Mouse (Mus musculus) 3T3-L1 (cell line): Measurements from ENCODE around the gene Chl1.

Experiments
- DNase-seq: peaks from one replicate; pipeline ENCODE4 v3.0.0-alpha.2; 2015; ENCODE audit warnings: low read depth, low spot score

Gene Chl1

DNA sequence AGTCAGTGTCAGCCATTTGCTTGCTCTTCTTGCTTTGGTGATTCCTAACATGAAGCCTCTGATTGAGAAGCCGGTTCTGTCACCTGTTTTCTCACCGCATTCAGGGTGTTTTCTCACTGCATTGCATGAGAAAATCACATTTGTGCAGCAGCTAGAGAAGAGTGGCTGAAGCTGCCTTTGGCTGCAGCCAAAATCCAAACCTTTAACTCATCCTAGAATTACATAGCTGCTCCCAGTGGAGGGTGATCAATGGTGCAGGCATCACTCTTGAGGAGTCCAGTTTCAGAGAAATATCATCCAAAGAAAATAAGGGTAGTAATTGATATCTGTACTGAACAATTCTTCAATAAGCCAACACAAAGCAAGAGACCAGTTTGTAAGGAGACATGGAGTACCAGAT lies 154.8 kb downstream of the Chl1 start:
- DNase-seq: no peak

DNA sequence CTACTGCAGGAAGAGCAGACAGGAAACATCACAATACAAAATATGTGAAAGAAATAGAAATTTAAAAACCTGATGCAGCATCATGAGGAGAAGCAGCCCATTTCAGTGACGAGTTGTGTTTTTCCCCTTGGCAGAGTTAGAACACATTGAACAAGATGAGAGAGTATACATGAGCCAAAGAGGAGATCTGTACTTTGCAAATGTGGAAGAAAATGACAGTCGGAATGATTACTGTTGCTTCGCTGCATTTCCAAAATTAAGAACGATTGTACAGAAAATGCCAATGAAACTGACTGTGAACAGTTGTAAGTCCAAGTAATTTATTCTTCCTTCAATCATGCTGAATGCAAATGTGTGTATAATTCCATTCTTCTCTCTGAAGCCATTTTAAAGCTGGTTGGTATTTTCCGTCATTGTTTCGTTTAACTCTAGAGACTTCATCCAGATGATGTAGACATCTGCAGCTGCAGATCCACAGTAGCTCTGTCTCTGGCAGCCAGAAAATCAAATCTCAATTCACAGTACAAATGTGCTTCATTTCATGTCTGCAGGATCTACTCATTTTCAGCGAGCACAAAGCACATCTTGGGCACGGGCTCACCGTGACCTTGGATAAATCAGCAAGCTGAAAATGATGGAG lies 155.4 kb downstream of the Chl1 start:
- no peak for DNase-seq

DNA sequence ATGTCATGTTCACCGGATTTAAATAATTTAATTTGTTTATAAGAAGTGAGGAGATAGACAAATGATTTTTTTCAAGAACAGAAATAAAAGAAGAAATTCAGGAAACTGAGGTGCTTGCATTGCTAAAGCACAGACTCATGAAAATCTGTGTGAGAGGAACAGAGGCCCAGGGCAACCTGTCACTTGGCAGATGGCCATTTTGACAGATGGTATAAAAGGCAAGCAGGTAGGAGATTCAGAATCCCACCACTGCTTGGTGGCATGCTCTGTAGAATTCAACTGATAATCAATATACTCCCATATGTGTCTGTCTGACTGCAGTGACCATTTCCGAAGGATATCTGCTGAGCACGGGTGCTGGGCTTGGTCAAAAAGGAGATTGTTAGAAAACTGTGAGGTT lies 162.7 kb downstream of the Chl1 start:
- DNase-seq: no peak

DNA sequence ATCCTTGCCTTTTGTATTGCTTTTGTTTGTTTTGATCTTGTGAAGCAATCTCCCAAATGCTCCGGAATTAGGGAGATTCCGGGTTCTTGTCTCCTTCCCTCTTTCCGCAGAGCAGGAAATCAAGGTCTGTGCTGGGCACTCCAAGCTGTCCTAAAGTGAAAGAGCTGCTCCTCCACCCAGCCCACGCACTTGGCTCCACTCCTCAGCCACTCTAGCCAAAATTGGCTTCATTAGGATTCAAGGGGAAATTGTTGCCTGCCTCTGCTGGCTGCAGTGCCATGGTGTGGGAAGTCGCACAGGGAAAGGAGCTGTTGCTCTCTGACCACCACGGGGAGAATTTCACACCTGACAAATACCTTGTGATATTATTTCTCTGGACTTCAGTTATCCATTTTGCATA lies 163.9 kb downstream of the Chl1 start:
- no peak for DNase-seq

DNA sequence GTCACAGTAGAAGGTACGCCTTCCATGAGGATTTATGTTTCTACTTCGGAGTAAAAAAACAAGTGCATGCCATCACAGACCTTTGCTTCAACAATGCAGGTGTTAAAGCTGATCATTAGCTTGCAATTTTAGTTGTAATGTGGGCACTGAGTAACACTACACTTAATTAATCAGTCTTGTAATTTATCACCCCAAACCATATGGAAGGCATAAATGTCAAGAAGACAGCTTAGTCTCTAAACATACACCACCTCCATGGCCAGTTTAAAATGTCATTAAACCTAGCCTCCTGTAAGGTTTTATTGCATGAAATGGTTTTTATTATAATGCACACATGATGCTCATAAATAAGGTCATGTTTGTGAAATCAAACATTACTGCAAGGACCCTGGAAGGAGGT lies 164.8 kb downstream of the Chl1 start:
- no peak for DNase-seq

DNA sequence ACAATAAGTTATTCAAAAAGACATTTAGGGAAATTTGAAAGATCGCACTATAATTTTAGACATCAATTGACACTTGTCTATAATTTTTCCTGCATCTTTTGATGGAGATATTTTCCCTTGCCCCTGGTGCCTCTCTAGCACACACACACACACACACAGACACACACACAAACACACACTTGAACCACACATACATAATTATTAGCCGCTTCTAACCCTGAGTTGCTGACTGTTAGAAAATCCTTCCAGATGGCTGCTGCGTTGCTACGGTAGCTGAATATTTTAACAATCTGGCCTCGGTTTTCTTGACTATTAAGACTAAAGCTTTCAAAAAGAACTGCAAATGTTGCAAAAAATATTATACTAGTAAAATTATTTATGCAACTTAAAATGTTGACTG lies 166.3 kb downstream of the Chl1 start:
- no peak for DNase-seq

DNA sequence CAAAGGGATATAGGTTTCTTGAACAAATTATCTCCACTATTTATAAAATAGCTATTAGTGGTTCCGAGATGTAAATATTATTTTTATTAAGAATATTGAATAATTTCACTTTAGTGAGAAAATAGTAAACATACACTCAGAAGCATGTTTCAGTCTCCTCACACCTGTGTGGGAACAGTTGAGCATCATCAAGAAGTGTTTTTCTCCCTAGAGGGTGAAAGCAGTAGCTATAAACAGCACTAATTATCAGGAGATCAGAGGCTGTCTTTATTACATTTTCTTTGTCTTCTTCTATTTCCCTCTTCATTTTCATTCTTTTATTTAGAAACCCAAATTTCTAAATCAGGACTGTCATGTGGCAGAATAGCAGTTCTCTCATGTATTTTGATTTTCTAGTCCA lies 166.7 kb downstream of the Chl1 start:
- no peak for DNase-seq

DNA sequence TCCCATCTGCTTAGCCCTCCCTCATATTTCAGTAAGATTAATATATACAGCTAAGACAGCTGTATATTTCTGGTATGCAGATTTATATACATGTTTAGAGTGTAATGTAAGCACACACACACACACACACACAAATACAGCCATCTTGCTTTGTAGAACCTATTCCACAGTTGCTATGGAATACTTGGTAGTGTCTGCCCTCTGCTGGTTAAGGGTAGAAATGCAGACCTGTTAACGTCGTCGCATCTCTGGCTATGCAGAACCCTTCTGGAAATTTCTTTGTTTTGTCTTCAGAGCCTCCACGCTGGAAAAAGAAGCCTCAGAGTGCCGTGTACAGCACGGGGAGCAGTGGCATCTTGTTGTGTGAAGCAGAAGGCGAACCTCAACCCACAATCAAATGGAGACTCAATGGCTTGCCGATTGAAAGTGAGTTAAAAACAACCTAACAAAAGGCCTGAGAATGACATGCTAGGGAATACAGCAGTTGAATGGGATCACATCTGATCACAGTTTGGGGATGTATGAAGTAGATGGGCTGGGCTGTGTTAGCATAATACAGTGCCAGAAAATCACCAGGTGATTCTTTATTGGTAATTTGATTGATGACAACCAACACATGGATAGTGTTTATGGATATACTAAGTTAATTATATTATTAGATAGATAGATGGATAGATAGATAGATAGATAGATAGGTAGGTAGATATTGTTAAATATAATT lies 172.6 kb downstream of the Chl1 start:
- DNase-seq: peak; percentile 78

DNA sequence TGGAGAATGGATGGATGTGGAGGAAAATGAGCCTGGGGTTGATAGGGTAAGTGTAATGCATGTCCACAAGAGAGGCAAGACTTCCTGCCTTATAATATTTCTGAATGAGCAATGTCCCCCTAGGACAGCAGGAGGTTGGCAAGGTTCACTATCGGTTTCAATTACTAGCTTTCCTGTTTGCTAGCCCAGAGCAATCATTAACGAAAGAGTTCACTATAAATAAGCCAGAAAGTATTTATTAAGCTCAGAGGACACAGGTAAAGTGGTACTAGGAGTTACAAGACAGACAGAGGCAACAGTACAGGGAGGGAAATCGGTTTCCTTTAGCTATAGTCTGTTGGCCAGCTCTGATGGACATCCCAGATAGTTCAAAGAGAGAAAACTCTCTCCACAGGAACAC lies 182.1 kb downstream of the Chl1 start:
- DNase-seq: no peak

DNA sequence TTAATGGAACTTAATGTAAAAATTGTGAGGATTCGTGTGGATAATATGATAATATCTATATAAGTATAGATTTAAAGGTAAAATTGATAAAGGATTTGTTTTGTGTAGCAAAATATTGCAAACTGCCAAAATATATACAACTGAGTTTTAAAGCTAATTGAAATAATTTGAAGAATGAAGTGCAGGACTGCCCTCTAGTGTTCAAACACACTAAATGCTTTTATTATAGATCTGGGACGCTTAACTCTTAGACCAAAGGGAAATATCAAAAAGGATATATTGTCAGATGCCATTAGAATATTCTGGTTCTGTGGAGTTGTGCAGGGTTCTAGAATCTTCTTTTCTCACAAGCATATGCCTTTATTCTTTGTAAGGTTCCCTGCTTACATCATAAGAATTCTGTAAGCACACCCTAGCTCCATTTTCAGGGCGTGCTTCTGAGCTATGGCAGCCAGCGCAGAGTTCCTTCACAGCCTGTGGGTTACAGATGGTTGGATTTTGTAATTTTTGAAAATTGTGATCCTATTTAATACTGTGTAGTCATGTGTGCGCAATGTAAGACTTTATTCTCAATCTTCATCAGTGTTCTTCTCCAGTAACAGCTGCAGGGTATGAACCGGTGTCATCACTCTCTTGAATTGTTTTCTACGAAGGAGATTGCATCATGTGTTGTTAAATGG lies 187.1 kb downstream of the Chl1 start:
- DNase-seq: peak; percentile 55

DNA sequence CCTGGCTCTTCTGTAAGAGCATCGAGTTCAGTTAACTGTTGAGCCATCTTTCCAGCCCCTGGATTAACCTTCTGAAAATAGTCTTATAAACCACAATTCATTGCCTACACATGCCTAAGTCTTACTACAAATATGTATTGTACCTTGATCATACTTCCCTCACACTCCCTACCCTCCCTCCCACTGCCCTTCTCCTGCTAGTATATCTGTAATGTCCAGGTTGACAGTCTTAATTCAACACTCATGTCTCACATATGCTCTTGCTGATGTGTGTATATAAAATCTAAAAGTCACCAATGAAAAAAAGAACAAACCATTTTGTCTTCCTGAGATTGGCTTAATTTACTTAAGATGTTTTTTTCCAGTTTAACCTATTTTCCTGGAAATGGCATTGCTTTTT lies 189.1 kb downstream of the Chl1 start:
- DNase-seq: no peak

DNA sequence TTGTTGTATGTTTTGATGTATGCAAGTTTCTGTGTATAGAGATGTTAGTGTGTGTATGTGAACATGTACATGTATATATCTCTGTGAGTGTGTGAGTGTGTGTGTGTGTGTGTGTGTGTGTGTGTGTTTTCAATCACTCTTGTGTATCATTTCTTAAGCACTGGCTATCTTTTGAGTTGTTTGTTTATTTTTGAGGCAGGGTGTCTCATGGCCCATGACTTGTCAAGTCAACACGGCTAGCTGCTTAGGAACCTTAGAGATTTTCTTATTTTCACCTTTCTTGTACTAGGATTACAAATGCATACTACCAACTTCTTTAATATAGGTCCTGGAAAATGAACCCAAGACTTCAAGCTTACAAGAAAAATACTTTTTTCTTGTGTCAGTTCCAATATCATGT lies 189.5 kb downstream of the Chl1 start:
- no peak for DNase-seq

DNA sequence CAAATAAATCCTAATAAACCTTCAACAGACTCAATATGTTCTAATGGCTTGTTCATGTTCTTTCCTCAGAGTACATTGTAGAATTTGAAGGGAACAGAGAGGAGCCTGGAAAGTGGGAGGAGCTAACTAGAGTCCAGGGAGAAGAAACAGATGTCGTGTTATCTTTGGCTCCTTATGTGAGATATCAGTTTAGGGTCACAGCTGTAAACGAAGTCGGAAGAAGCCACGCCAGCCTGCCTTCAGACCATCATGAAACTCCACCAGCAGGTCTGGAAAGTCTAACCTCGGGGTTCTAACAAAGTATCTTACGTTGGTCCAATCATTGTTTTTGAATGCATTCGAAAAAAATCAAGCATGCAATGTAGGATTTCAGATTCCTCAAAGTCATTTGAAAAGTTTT lies 189.9 kb downstream of the Chl1 start:
- no peak for DNase-seq

DNA sequence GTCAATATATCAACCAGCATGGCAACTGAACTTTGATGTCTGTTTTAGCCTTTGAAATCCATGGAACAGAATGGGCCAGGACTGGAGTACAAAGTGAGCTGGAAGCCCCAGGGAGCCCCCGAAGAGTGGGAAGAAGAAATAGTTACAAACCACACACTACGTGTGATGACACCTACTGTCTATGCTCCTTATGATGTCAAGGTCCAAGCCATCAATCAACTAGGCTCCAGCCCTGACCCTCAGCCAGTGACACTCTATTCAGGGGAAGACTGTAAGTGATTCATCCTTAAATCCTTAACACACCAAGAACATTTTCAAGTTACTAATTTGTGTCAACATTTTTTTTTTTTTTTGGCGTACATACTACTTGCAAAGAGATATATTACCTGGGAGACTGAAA lies 196.0 kb downstream of the Chl1 start:
- no peak for DNase-seq

DNA sequence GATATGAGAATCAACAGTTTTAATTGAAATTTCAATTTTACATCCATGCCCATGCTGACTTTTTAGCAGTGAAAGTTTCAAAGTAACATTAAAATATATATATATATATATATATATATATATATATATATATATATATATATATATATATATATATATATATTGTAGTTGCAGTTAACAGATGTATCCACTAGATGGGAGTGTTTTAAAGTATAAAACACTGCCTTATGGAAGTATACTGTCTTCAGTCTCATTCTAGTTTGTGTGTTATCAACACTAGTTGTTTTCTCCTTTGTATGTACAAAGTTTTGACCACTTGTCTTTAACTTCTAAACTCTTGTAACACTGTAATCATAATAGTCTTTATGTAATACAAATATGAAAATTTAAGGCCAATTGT lies 228.9 kb downstream of the Chl1 start:
- peak; percentile 24 for DNase-seq

DNA sequence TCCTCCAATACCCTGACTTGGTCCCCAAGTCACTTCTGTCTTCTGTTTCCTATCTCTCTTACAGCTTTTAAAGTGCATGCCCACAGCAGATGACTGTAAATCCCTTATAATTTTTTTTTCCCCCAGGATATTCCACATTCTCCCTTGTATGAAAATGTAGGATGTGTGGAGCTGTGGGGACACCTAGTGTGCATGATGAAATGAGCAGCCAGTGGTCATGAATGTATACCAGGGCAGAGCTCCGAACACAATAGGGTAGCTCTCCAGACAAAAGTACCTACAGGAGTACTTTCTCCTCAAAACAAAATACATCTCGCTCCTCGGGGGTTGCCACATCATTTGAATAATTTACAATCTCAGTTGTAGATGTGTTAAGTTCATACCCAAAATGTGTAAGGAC lies 232.4 kb downstream of the Chl1 start:
- no peak for DNase-seq

DNA sequence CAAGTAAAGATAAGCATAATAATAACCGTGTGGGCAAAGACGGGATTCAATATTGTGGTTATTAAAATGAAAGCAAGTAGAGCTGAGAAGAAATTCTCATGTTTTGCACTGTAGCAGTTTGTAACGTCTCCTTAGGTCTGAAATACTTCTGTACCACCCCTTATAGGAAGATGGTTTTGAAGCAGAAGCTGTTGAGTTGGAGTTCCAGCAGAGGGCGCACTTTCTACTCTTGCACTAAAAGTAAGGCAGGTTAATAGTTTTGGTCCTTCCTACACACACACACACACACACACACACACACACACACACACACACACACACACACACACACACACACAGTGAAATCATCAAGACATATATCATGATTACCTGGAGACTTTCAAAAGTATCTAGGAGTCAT lies 235.7 kb downstream of the Chl1 start:
- peak; percentile 34 for DNase-seq

DNA sequence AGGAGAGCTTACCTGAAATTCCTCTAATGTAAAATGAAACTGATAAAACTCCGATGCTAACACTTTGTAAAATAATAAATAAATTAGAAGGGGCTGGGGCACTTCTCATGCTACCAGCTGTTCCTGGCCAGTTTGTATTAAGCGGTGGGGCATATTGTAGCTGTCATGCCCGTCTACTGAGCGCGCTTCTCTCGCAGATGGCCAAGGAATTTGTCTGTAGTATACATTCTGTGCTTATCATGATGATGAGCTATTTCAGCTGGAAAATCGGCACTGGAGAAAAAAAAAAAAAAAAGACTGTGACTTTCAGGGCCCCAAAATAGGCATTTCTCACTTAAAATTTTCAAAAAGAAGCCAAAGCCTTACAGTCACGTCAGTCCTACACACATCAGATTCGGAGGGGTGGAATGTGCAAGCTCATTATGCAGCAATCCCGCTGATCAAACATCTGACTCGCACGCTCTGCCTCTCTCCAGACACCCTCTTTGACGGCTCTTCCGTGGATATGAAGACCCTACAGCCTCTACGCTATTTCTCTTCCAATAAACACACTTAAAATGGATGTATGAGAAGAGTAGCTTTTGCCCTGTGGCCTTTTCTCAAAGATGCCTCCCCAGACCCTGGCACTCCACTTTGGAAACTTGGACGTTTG lies 238.9 kb downstream of the Chl1 start:
- DNase-seq: no peak

DNA sequence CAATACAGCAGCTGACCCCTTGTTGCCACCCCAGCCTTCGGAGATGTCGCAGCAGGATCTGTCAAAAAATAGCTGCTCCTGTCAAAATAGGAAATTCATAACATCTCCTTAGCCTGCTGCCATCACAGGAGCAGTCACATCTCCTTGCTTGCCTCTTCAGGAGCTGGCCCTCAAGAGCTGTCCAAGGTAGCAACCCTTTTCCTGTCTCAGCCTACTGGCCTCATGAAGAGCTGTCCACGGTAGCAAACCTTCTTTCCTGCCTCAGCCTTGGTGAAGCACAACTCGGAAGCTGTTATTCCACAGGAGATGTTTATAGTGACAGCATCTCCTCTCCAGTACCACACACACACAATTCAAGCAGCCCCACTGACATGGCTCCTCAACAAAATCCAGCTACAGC lies 243.5 kb downstream of the Chl1 start:
- peak; percentile 27 for DNase-seq

DNA sequence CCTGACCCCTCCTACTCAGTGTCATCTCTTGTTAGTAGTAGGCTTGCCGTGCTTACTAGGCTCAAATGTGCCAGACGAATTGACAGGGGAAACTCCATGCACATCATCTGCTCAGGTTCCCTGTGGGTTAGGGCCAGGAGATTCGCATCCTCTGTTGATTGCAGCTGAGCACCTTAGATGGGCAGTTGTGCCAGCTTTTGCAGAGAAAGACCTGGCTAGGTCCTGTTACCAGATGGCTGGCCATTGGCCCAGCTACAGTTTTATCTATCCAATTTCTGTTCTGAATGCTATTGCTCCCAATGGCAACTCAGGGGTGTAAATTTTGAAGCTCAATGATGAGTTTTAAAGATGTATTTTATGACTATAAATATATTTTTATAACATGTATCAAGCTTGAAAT lies 256.4 kb downstream of the Chl1 start:
- no peak for DNase-seq

DNA sequence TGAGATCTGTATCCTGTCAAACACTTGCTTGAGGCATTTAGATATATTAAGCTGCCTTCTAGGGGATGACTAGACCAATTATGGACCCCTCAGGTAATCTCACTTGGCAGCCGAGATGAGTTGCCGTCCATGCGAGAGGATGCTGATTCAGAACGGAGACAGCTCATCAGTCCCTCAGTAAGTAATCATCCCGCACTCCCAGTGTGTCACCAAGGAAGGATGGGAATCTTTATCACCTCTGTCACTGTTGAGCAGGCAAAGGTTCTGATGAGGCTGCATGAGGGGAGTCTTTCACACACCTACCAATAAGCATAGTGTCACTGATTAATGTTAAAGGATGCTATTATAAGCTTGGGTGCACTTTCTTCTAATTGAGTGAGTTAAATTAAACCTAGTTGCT lies 270.7 kb downstream of the Chl1 start:
- DNase-seq: no peak

DNA sequence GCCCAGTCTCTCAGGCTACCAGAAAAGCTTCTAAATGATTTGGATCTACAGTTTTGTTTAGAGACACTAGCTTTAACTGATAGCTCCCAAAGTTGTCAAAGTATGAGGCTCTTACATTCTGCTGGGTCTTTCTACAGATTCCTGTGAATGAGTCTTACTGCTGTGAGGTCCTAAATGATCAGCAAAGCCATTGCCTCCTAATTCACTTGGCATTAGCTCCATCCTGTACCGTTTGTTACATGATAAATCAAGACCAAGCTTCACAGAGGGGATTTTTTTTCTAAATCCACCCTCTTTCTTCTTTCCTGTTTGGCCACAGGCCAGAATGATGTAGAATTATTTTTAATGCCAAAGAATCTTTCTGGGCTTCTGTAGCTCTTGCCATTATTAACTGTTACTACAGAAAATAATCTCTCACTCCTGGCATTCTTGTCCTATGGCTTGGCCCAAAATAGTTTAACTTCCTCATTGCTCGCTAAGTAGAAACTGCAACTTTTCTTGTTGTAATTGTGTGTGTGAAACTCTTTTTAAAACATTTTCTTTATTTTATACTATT lies 280.8 kb downstream of the Chl1 start:
- no peak for DNase-seq
